Mouse (Mus musculus): ENCODE data around the gene Ccna2.
"Not testable (repeated sequence)": the region's sequence is repeated elsewhere in the genome, so short reads cannot be mapped to it uniquely, and the experiment has no call there.

The Ccna2 gene

GRCm38 (mm10) chr3:36571827-36572378 is at the start of gene Ccna2:
Gene Ccna2 (minus strand): TSS chr3:36572150.
- peak; percentile 98 to 99 for DNase-seq (ENCODE audit: low spot score in 2 of 2)

- DNase-seq (ENCODE audit: low spot score in 2 of 2) = no peak
These were observed 46.2 kb upstream of the Ccna2 start for GRCm38 (mm10) chr3:36618181-36618580.

- no peak for DNase-seq (ENCODE audit: low spot score in 2 of 2)
These were observed 41.9 kb upstream of the Ccna2 start for GRCm38 (mm10) chr3:36613908-36614255.

GRCm38 (mm10) chr3:36613202-36613907 is 41.4 kb upstream of the Ccna2 start, which contains the start of gene Bbs7:
Gene Bbs7 (minus strand): TSS chr3:36613477.
- peak; percentile 52 to 88 for DNase-seq (ENCODE audit: low spot score in 2 of 2)

GRCm38 (mm10) chr3:36612687-36613086 is 40.7 kb upstream of the Ccna2 start:
- DNase-seq (ENCODE audit: low spot score in 2 of 2) = no peak

- DNase-seq (ENCODE audit: low spot score in 2 of 2) = no peak
These were observed 34.2 kb upstream of the Ccna2 start for GRCm38 (mm10) chr3:36605894-36606783.

GRCm38 (mm10) chr3:36599773-36600172 is 27.8 kb upstream of the Ccna2 start:
- not testable (repeated sequence) for DNase-seq (ENCODE audit: low spot score in 2 of 2)

GRCm38 (mm10) chr3:36598811-36599210 is 26.9 kb upstream of the Ccna2 start:
- DNase-seq (ENCODE audit: low spot score in 2 of 2) = no peak

- no peak for DNase-seq (ENCODE audit: low spot score in 2 of 2)
These were observed 556 bp downstream of the Ccna2 start for GRCm38 (mm10) chr3:36571361-36571826.

GRCm38 (mm10) chr3:36569836-36570235 is 2.1 kb downstream of the Ccna2 start:
- peak; percentile 9 to 31 for DNase-seq (ENCODE audit: low spot score in 2 of 2)

- no peak for DNase-seq (ENCODE audit: low spot score in 2 of 2)
These were observed 8.3 kb downstream of the Ccna2 start for GRCm38 (mm10) chr3:36563666-36564065.

- DNase-seq (ENCODE audit: low spot score in 2 of 2) = no peak
These were observed 12.3 kb downstream of the Ccna2 start for GRCm38 (mm10) chr3:36559606-36560005.

- DNase-seq (ENCODE audit: low spot score in 2 of 2) = no peak
These were observed 14.3 kb downstream of the Ccna2 start for GRCm38 (mm10) chr3:36557601-36558000.

- DNase-seq (ENCODE audit: low spot score in 2 of 2) = peak; percentile 96
These were observed 19.4 kb downstream of the Ccna2 start, which contains the start of gene Exosc9 for GRCm38 (mm10) chr3:36552406-36553047. Gene Exosc9 (plus strand): TSS chr3:36552606.

- DNase-seq (ENCODE audit: low spot score in 2 of 2) = peak; percentile 11 to 24
These were observed 20.0 kb downstream of the Ccna2 start for GRCm38 (mm10) chr3:36551851-36552384.

- no peak for DNase-seq (ENCODE audit: low spot score in 2 of 2)
These were observed 20.6 kb downstream of the Ccna2 start for GRCm38 (mm10) chr3:36551343-36551742.

GRCm38 (mm10) chr3:36544961-36545360 is 27.0 kb downstream of the Ccna2 start:
- DNase-seq (ENCODE audit: low spot score in 2 of 2) = no peak

- no peak for DNase-seq (ENCODE audit: low spot score in 2 of 2)
These were observed 30.6 kb downstream of the Ccna2 start for GRCm38 (mm10) chr3:36541399-36541798.

- DNase-seq (ENCODE audit: low spot score in 2 of 2) = no peak
These were observed 31.2 kb downstream of the Ccna2 start for GRCm38 (mm10) chr3:36540756-36541155.

GRCm38 (mm10) chr3:36537701-36538470 is 34.1 kb downstream of the Ccna2 start:
- no peak for DNase-seq (ENCODE audit: low spot score in 2 of 2)

- no peak for DNase-seq (ENCODE audit: low spot score in 2 of 2)
These were observed 35.9 kb downstream of the Ccna2 start for GRCm38 (mm10) chr3:36536041-36536440.
